Mouse (Mus musculus) neural tube, embryonic 15.5 days (tissue): ENCODE results near the gene Wfikkn1. TPM values are rescaled to one million over a fixed set of nuclear protein-coding genes. Genes with fewer than 3 reads are reported as not detected.
A peak's percentile ranks its signal among the peaks of the same experiment; 100 is the strongest.

Experiments
- ATAC-seq: fragments of 200-750 bp; cut with Nextera tagmentation; 2 replicates; pipeline ENCODE4 v1.8.0; 2017; ENCODE audit warnings: mild to moderate bottlenecking, moderate TSS enrichment, moderate library complexity; ENCODE audit not compliant: low FRiP score
- H3K27ac ChIP-seq: fragments of 300-500 bp; sonication (generic); replicated peaks from 2 replicates; pipeline ENCODE4 v1.5.1; 2015; ENCODE audit warnings: mild to moderate bottlenecking, inconsistent platforms
- H3K27me3 ChIP-seq: fragments of 300-500 bp; sonication (generic); replicated peaks from 2 replicates; pipeline ENCODE4 v1.6.1; 2015; ENCODE audit warnings: inconsistent platforms
- H3K36me3 ChIP-seq: fragments of 300-500 bp; sonication (generic); 2 replicates; pipeline ENCODE4 v1.6.1; 2015; ENCODE audit warnings: inconsistent platforms
- H3K4me1 ChIP-seq: fragments of 300-500 bp; sonication (generic); 2 replicates; pipeline ENCODE4 v1.6.1; 2015; ENCODE audit warnings: inconsistent platforms
- H3K4me2 ChIP-seq: fragments of 300-500 bp; sonication (generic); 2 replicates; pipeline ENCODE4 v1.6.1; 2015; ENCODE audit warnings: inconsistent platforms, mild to moderate bottlenecking, moderate library complexity
- H3K4me3 ChIP-seq: fragments of 300-500 bp; sonication (generic); replicated peaks from 2 replicates; pipeline ENCODE4 v1.5.1; 2015; ENCODE audit warnings: mild to moderate bottlenecking, inconsistent platforms
- H3K9ac ChIP-seq: fragments of 300-500 bp; sonication (generic); replicated peaks from 2 replicates; pipeline ENCODE4 v1.6.1; 2015; ENCODE audit warnings: mild to moderate bottlenecking, inconsistent platforms
- H3K9me3 ChIP-seq: fragments of 300-500 bp; sonication (generic); replicated peaks from 2 replicates; pipeline ENCODE4 v1.6.1; 2016; ENCODE audit warnings: inconsistent platforms
- WGBS: fragments of 180-500 bp; shearing (Covaris S2); methylation state at CpG from one replicate; pipeline ENCODE4 v1.1.7; 2015; ENCODE audit warnings: mixed read lengths; 5-methylcytosine and 5-hydroxymethylcytosine counted together
- polyA plus RNA-seq: library from polyadenylated mRNA; unstranded; fragments of >200 nt; fragmentation: Nextera tagmentation; extraction: Ambion mirVana; gene quantifications from 2 replicates; pipeline ENCODE4 v1.2.1, GENCODE M21; 2015

The Wfikkn1 gene
- polyA plus RNA-seq, 1 experiment from 2014 or later, result 0.47 TPM

DNA sequence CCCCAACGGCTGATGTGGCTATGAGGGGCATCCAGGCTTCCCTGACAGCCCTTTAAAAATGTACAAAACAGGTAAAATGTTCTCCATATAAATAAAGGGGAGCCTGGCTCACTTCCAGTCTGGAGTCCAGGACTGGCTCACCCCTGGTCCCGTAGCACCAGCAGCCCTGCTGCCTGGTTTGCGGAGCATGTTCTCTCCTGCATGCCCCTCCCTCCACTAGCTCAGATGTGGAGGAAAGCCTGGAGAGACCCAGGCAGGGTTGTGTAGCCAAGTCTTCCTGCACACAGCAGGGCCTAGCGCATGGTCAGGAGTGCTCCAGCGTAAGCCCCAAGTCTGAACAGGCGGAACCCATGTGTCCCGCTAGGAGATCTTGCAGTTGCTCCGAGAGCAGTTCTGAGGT, 2.6 kb upstream of the Wfikkn1 start:
- no peak for ATAC-seq
- Histone ChIP-seq H3K36me3 (peaks cover 48% of the 10 kb centered on the region), H3K27ac (no peak overlapping the region)

DNA sequence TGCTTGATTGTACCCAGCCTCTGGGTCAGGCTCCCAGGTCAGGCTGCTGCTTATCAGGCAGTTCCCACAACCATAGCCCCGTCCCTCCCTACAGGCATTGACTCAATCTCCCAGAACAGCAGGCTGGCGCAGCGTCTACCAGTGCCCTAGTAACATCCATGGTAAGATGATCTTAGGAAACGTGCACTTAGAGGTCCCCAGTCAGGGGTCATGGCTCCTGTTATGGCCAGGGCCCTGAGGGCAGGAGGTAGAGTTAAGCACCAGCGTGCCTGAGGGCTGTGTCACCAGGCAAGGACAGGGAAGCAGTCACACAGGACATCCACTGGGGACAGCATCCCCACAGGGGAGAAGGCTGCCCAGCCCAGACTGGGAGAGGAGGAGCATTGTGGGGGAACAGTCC, 1.6 kb upstream of the Wfikkn1 start:
- no peak for ATAC-seq
- Histone ChIP-seq H3K36me3 (peaks cover 47% of the 10 kb centered on the region), H3K27ac (no peak overlapping the region)

More for the DNA sequence above, 2.6 kb upstream of the Wfikkn1 start:
- 79% methylated on average over 8 of the region's 8 CpGs for WGBS
- Histone ChIP-seq H3K9ac (no peak overlapping the region), H3K27me3 (no peaks in the 10 kb centered on the region), H3K4me2 (no peak overlapping the region), H3K4me1 (peaks cover 21% of the 10 kb centered on the region; the same call in 1 of the 2 replicates), H3K9me3 (no peaks in the 10 kb centered on the region), H3K4me3 (no peak overlapping the region)

DNA sequence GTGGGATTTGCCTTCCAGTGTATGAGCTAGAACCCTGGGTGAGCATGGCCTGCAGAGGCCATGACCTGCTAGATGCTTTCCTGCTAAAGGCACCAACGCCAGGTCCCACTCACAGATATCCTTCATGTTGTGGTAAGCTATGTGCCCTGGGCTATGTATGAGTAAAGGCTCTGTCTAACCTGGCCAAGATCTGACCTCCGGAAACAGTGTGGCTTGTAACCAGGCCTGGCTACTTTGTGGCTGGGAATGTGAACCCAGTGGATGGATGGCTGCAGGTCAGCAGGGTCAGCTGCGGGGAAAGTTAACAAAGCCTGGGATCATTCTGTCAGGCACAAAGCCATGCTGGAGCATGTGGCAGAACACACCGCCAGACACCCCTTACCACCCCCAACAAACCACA, 1.0 kb upstream of the Wfikkn1 start:
- Histone ChIP-seq H3K4me3 (no peak overlapping the region), H3K4me1 (peaks cover 33% of the 10 kb centered on the region), H3K4me2 (no peak overlapping the region), H3K9ac (no peak overlapping the region), H3K27ac (0 out of 2 replicates have a peak overlapping the region, but pooled peaks have one; percentile 19), H3K27me3 (no peaks in the 10 kb centered on the region), H3K36me3 (peaks cover 44% of the 10 kb centered on the region), H3K9me3 (no peaks in the 10 kb centered on the region)
- WGBS, result 16% methylated on average over 4 of the region's 4 CpGs
- ATAC-seq, result no peak

More for the DNA sequence above, 1.6 kb upstream of the Wfikkn1 start:
- no peaks in the 10 kb centered on the region for H3K9me3 ChIP-seq
- no peaks in the 10 kb centered on the region for H3K27me3 ChIP-seq
- no peak overlapping the region; the same call in 1 of the 2 replicates for H3K9ac ChIP-seq
- 43% methylated on average over 5 of the region's 5 CpGs for WGBS
- H3K4me2 ChIP-seq, result no peak overlapping the region
- no peak overlapping the region for H3K4me3 ChIP-seq
- H3K4me1 ChIP-seq, result peaks cover 28% of the 10 kb centered on the region; the same call in 1 of the 2 replicates

DNA sequence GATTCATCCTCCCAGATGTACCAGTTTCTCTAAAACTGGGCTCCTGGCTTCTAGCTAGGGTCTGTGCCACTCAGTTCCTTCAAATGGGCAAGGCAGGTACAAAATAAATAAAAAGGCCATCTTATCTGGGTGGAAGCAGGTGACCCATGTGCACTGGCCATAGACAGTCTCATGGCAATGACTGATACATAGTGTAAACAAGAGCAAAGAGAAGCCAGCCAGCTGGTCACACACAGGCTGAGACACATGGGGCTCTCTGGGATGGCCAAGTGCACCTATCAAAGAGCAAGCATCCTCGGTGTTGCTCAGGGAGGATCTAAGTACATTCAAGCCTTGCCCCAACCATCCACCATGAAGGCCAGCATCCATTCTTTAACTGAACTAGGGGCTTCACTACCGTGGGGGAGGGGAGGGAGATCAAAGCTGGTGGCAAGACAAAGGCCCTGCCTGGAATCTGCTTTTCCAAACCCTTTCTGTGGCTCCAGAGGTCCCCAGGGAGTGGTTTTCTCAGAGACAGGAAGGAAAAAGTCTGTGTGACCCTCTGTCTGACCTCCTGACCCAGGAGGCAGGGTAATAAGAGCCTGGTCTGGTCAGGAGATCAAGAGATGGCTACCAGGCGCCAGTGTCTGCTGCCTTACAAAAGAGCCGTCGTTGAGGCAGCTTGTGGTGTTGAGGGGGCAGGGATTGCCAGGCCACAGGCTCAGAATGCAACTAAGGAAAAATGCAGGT, 419 bp upstream of the Wfikkn1 start:
- Histone ChIP-seq H3K27ac (0 out of 2 replicates have a peak overlapping the region, but pooled peaks have one; percentile 19), H3K9ac (no peak overlapping the region)

DNA sequence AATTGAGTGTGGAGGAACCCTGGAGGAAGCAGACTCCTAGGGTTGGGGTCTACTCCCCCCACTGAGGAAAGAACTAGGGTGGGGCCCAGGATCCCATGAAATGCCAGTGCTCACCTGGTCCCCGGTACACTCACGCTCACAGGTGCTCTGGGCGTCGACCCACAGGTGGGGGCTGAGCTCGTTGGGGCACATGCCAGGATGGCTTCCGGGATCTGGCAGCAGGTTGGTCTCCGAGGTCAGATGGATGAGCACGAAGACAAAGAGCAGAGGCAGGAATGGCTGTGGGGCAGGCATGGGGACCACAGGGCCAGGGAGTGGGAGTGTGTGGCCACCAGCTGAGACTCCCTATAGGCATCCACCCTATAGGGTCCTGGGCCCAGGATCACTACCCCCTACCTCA, 908 bp downstream of the Wfikkn1 start:
- Histone ChIP-seq H3K4me2 (no peak overlapping the region), H3K4me3 (no peak overlapping the region), H3K27me3 (no peaks in the 10 kb centered on the region), H3K4me1 (peaks cover 39% of the 10 kb centered on the region), H3K9ac (no peak overlapping the region), H3K9me3 (no peaks in the 10 kb centered on the region), H3K27ac (no peak overlapping the region), H3K36me3 (peaks cover 42% of the 10 kb centered on the region)
- 64% methylated on average over 8 of the region's 8 CpGs for WGBS
- no peak for ATAC-seq

More for the DNA sequence above, 419 bp upstream of the Wfikkn1 start:
- Histone ChIP-seq H3K9me3 (no peaks in the 10 kb centered on the region), H3K4me3 (no peak overlapping the region), H3K4me2 (no peak overlapping the region), H3K27me3 (no peaks in the 10 kb centered on the region), H3K4me1 (peaks cover 39% of the 10 kb centered on the region), H3K36me3 (peaks cover 42% of the 10 kb centered on the region)
- 7% methylated on average over 5 of the region's 5 CpGs for WGBS
- no peak for ATAC-seq

DNA sequence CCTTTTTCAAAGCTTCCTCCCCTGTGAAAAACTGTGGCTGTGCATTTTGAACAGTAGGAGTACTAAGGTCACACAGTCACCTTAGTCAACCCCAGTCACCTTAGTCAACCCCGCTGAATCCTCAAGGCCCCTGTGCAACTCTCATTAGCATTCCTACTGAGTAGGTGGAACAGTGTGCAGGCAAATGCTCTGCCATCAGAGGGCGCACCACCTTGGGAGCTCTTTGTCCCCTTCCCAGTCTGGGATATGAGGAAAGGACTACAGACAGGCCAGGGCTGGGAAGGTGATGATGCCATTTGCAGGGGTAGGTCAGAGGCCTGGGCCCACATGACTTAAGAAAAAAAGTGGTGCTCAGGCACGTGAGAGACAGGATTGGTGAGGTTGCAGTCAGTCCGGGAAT, 1.4 kb downstream of the Wfikkn1 start:
- Histone ChIP-seq H3K4me3 (no peak overlapping the region), H3K36me3 (peaks cover 37% of the 10 kb centered on the region), H3K27me3 (no peaks in the 10 kb centered on the region), H3K9ac (no peak overlapping the region), H3K27ac (no peak overlapping the region), H3K9me3 (no peaks in the 10 kb centered on the region), H3K4me1 (peaks cover 42% of the 10 kb centered on the region), H3K4me2 (no peak overlapping the region)
- no peak for ATAC-seq
- WGBS, result 48% methylated on average over 4 of the region's 4 CpGs

DNA sequence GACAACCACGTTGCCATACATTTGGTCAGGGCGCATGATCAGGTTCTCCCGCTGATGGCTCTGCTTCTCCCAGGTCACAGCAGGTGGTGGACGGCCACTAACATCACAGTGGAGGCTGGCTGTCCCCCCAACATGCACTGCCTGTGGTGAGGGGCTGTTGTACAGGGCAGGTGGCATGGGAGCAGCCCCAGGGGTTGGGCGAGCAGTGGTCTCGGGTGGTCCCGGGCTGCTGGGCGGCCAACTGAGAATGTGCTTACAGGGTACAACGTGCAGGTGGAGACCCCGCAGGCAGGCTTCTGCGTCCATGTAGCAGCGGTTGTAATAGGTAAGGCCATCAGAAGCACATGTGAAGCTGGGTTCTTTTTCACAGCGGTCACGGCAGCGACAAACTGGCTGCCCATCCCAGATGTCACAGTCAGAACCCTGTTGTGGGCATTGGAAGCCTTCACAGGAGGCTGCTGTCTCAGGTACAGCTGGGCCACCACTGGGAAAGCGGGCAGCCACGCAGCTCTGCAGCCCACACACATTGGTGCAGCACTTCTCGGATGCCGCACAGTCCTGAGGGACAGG, 2.0 kb downstream of the Wfikkn1 start:
- no peak overlapping the region for H3K4me2 ChIP-seq
- no peaks in the 10 kb centered on the region for H3K27me3 ChIP-seq
- WGBS, result 86% methylated on average over 19 of the region's 19 CpGs
- H3K4me3 ChIP-seq, result no peak overlapping the region
- H3K36me3 ChIP-seq, result peaks cover 31% of the 10 kb centered on the region
- no peak overlapping the region for H3K27ac ChIP-seq
- no peak overlapping the region for H3K9ac ChIP-seq
- H3K4me1 ChIP-seq, result peaks cover 47% of the 10 kb centered on the region
- no peaks in the 10 kb centered on the region for H3K9me3 ChIP-seq
- ATAC-seq, result no peak

DNA sequence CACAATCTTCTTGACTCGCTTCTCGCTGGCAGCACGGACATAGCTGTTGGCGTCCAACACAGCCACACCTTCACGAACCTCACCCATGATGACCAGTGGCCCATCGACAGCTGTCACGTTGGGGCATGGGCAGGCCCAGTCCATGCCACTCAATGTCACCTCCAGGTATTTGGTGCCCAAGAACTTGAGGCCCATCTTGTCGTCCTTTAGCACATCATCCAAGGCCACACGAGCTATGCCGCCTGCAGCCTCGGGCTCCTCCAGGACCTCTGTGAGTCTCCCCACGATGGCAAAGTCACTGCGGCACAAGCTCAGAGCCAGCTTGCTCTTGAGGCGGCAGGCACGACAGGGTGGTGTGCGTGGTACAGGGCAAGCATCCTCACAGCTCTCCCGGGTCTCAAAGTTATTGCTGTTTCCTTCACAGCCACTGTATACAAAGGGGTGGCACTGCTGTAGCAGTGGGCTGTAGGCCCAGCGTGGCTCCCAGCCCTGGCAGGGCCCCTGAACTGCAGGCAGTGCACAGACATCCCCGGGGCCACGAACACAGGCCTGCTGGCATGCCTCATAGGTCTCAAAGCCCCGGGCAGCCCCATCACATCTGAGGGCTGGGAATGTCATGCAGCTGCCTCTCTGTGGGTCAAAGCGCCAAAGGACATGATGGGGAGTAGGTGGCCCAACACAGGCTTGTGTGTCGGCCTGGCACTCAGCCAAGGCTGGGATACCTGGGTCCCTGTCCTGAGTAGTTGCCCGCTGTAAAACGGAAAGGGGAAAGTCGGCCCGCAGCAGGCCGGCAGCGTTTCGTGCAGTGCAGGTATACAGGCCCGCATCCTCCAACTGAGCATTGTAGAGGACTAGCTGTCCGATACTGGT, 2.7 kb downstream of the Wfikkn1 start:
- Histone ChIP-seq H3K27me3 (no peaks in the 10 kb centered on the region), H3K9me3 (no peaks in the 10 kb centered on the region), H3K4me3 (no peak overlapping the region), H3K36me3 (peaks cover 24% of the 10 kb centered on the region), H3K4me1 (peaks cover 51% of the 10 kb centered on the region), H3K4me2 (no peak overlapping the region), H3K27ac (no peak overlapping the region), H3K9ac (no peak overlapping the region)
- 94% methylated on average over 32 of the region's 32 CpGs for WGBS
- ATAC-seq, result no peak

DNA sequence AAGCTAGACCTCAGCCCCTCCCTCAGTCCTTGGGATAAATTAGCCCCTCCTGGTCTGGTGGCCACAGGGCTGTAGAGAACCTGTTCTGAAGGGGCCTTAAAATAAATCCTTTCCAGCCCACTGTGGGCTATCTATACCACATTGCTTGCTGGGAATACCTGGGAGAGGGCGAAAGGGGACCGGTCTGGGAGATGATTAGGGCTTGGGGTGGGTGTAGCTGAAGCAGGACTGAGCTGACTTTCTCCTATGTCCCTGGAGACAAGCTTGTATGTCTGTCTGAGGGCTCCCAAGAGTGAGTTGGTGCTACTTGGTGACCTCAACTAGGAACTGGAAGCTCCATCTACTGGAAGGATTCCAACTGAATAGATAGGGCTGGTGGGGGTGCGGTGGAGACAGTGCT, 3.6 kb downstream of the Wfikkn1 start:
- Histone ChIP-seq H3K27ac (no peak overlapping the region), H3K36me3 (peaks cover 18% of the 10 kb centered on the region), H3K9ac (no peak overlapping the region), H3K4me2 (peak overlapping the region; percentile 75), H3K27me3 (no peaks in the 10 kb centered on the region), H3K4me1 (peaks cover 51% of the 10 kb centered on the region), H3K4me3 (0 out of 2 replicates have a peak overlapping the region, but pooled peaks have one; percentile 80), H3K9me3 (no peaks in the 10 kb centered on the region)
- no peak for ATAC-seq
- 94% methylated on average over 3 of the region's 3 CpGs for WGBS

DNA sequence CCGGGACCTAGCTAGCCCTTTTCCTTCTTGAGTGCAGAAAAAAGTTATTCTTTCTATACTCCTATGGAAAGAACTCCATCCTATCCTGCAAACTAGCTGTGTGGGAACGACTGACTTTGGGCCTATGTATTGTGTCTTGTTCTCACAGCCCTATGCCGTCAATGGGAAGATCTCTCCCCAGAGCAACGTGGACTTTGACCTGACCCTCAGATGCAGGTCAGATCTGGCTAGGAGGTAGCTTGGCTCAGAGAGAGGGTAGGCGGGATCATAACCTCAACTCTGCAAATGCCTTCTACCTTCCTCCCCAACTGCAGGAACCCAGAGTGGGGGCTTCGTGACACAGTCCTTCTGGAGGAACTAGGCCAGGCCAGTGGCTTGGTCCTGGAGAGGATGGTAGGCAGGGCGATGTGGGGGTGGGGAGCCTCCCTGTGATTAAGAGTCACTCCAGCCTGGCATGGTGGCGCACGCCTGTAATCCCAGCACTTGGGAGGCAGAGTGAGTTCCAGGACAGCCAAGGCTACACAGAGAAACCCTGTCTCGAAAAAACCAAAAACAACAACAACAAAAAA, 4.2 kb downstream of the Wfikkn1 start:
- peaks cover 51% of the 10 kb centered on the region for H3K4me1 ChIP-seq
- 0 out of 2 replicates have a peak overlapping the region, but pooled peaks have one; percentile 98 for H3K27ac ChIP-seq
- peak overlapping the region; percentile 75 for H3K4me2 ChIP-seq
- 58% methylated on average over 10 of the region's 10 CpGs for WGBS
- peak overlapping the region; percentile 93 for H3K9ac ChIP-seq
- H3K4me3 ChIP-seq, result peak overlapping the region; percentile 80
- no peaks in the 10 kb centered on the region for H3K9me3 ChIP-seq
- no peak for ATAC-seq
- no peaks in the 10 kb centered on the region for H3K27me3 ChIP-seq
- peaks cover 18% of the 10 kb centered on the region for H3K36me3 ChIP-seq
